Mouse (Mus musculus) cerebellum, adult 2 months (tissue): ENCODE results near the gene Cnn2. TPM values are rescaled to one million over a fixed set of nuclear protein-coding genes. Genes with fewer than 3 reads are reported as not detected.
"Not testable (repeated sequence)": the region's sequence is repeated elsewhere in the genome, so short reads cannot be mapped to it uniquely, and the experiment has no call there.

Experiments
- DNase-seq, 2 experiments: peaks; one replicate each; pipeline ENCODE4 v3.0.0; 2021
- H3K27ac ChIP-seq: fragments of 200-500 bp; 2 replicates; pipeline ENCODE4 v1.5.1; 2012; ENCODE audit warnings: low read length, control low read depth, inconsistent platforms; ENCODE audit not compliant: insufficient read depth
- H3K27me3 ChIP-seq: fragments of 200-500 bp; 2 replicates; pipeline ENCODE4 v1.6.1; 2012; ENCODE audit warnings: inconsistent platforms, mild to moderate bottlenecking, low read length, moderate library complexity; ENCODE audit not compliant: control insufficient read depth, insufficient read depth
- H3K4me1 ChIP-seq: fragments of 200-500 bp; 2 replicates; pipeline ENCODE4 v1.6.1; 2011; ENCODE audit warnings: low read length; ENCODE audit not compliant: control insufficient read depth, insufficient read depth
- H3K4me3 ChIP-seq: fragments of 200-500 bp; replicated peaks from 2 replicates; pipeline ENCODE3; 2011; ENCODE audit warnings: mild to moderate bottlenecking, low read depth, low read length, control low read depth; ENCODE audit not compliant: insufficient read depth
- CTCF ChIP-seq: fragments of 200-500 bp; IDR thresholded peaks from 2 replicates; pipeline ENCODE4 v1.5.1; 2011; ENCODE audit warnings: low read depth, mild to moderate bottlenecking, control low read depth, low read length, moderate library complexity, borderline replicate concordance; ENCODE audit not compliant: insufficient read depth
- POLR2A ChIP-seq: fragments of 200-500 bp; IDR thresholded peaks from 2 replicates; pipeline ENCODE4 v1.6.1; 2011; ENCODE audit warnings: low read length, control low read depth, borderline replicate concordance; ENCODE audit not compliant: insufficient read depth
- WGBS: fragments of 180-500 bp; shearing (Covaris S2); methylation state at CpG from one replicate; pipeline ENCODE4 v1.1.7; 2018; 5-methylcytosine and 5-hydroxymethylcytosine counted together
- polyA plus RNA-seq: library from polyadenylated mRNA; depleted of rRNA; stranded (reverse); fragments of >200 nt; gene quantifications from 2 replicates; pipeline ENCODE4 v1.2.3, GENCODE M21; 2012

Gene Cnn2
- polyA plus RNA-seq, 1 experiment, result 8.2 TPM

GRCm38 (mm10) chr10:80032799-80033480 lies 44.6 kb downstream of the Cnn2 start:
- Histone ChIP-seq H3K27ac (no peak overlapping the region), H3K4me1 (peaks cover 23% of the 10 kb centered on the region), H3K27me3 (no peaks in the 10 kb centered on the region), H3K4me3 (no peak overlapping the region)
- TF ChIP-seq CTCF, result no peak
- no peak for TF ChIP-seq POLR2A
- no peak for DNase-seq
- WGBS, result 57% methylated on average over 5 of the region's 5 CpGs

- DNase-seq, result peak; percentile 65
- Histone ChIP-seq H3K27ac (peak overlapping the region; percentile 35), H3K4me3 (no peak overlapping the region), H3K4me1 (peaks cover 29% of the 10 kb centered on the region), H3K27me3 (no peaks in the 10 kb centered on the region)
- TF ChIP-seq POLR2A (no peak), CTCF (peak; percentile 64)
- 44% methylated on average over 9 of the region's 9 CpGs for WGBS
Measured at GRCm38 (mm10) chr10:80033511-80034391, 45.4 kb downstream of the Cnn2 start.

- Histone ChIP-seq H3K27ac (0 out of 2 replicates have a peak overlapping the region, but pooled peaks have one; percentile 49), H3K4me1 (peaks cover 29% of the 10 kb centered on the region), H3K27me3 (no peaks in the 10 kb centered on the region), H3K4me3 (no peak overlapping the region)
- no peak for DNase-seq
- no peak for TF ChIP-seq CTCF
- TF ChIP-seq POLR2A, result no peak
- 43% methylated on average over 8 of the region's 8 CpGs for WGBS
Measured at GRCm38 (mm10) chr10:80035148-80035547, 46.8 kb downstream of the Cnn2 start.

GRCm38 (mm10) chr10:80035686-80036085 lies 47.3 kb downstream of the Cnn2 start:
- Histone ChIP-seq H3K4me1 (peaks cover 29% of the 10 kb centered on the region), H3K27me3 (no peaks in the 10 kb centered on the region), H3K27ac (0 out of 2 replicates have a peak overlapping the region, but pooled peaks have one; percentile 9), H3K4me3 (no peak overlapping the region)
- TF ChIP-seq POLR2A (no peak), CTCF (no peak)
- no peak for DNase-seq
- WGBS, result 89% methylated on average over 5 of the region's 5 CpGs

GRCm38 (mm10) chr10:80036832-80037231 lies 48.4 kb downstream of the Cnn2 start:
- no peaks in the 10 kb centered on the region for H3K27me3 ChIP-seq
- DNase-seq, result no peak
- no peak for TF ChIP-seq CTCF
- TF ChIP-seq POLR2A, result no peak
- H3K4me3 ChIP-seq, result no peak overlapping the region
- H3K4me1 ChIP-seq, result peaks cover 29% of the 10 kb centered on the region
- 87% methylated on average over 13 of the region's 13 CpGs for WGBS
- H3K27ac ChIP-seq, result no peak overlapping the region

- peak; percentile 97 to 99 for DNase-seq
- H3K4me3 ChIP-seq, result peak within 1 kb of the TSS; percentile 76
- peak; percentile 87 for TF ChIP-seq POLR2A
- no peak for TF ChIP-seq CTCF
- under 1% methylated on average over 40 of the region's 40 CpGs for WGBS
- H3K27ac ChIP-seq, result peak within 1 kb of the TSS; percentile 16; the same call in 1 of the 2 replicates
- H3K27me3 ChIP-seq, result no peaks in the 10 kb centered on the region
- H3K4me1 ChIP-seq, result peaks cover 15% of the 10 kb centered on the region
Measured at GRCm38 (mm10) chr10:80039559-80039979, 51.2 kb downstream of the Cnn2 start, which contains the start of gene Polr2e. Gene Polr2e (minus strand): TSS chr10:80039795.

GRCm38 (mm10) chr10:80041409-80042060 lies 53.2 kb downstream of the Cnn2 start:
- 79% methylated on average over 8 of the region's 8 CpGs for WGBS

More at GRCm38 (mm10) chr10:80041409-80042060, 53.2 kb downstream of the Cnn2 start:
- H3K27me3 ChIP-seq, H3K4me1 ChIP-seq, H3K4me3 ChIP-seq, DNase-seq, H3K27ac ChIP-seq: not testable (repeated sequence)
